Mouse (Mus musculus): ENCODE results near the gene Myo10. TPM values are rescaled to one million over a fixed set of nuclear protein-coding genes. Genes with fewer than 3 reads are reported as not detected.

Gene Myo10
- total RNA-seq, 2 experiments from 2014 or later, result 65.4 to 82.1 TPM

- intact Hi-C loops (cut with DNase I), result no loop called here
Measured at GRCm38 (mm10) chr15:25688424-25689283, 66.3 kb downstream of the Myo10 start.

GRCm38 (mm10) chr15:25689477-25689876 lies 67.2 kb downstream of the Myo10 start:
- intact Hi-C loops (cut with DNase I), result no loop called here
- DNase-seq, result no peak

More at GRCm38 (mm10) chr15:25688424-25689283, 66.3 kb downstream of the Myo10 start:
- DNase-seq, result no peak

GRCm38 (mm10) chr15:25690066-25690745 lies 67.9 kb downstream of the Myo10 start:
- intact Hi-C loops (cut with DNase I), result no loop called here
- DNase-seq, result no peak

GRCm38 (mm10) chr15:25690746-25691105 lies 68.4 kb downstream of the Myo10 start:
- no peak for DNase-seq
- intact Hi-C loops (cut with DNase I), result no loop called here

- intact Hi-C loops (cut with DNase I), result no loop called here
Measured at GRCm38 (mm10) chr15:25692254-25692950, 70.1 kb downstream of the Myo10 start.

GRCm38 (mm10) chr15:25693708-25694107 lies 71.4 kb downstream of the Myo10 start:
- intact Hi-C loops (cut with DNase I), result no loop called here

More at GRCm38 (mm10) chr15:25692254-25692950, 70.1 kb downstream of the Myo10 start:
- peak; percentile 41 to 45 for DNase-seq

GRCm38 (mm10) chr15:25694749-25695148 lies 72.4 kb downstream of the Myo10 start:
- DNase-seq, result no peak
- intact Hi-C loops (cut with DNase I), result no loop called here

More at GRCm38 (mm10) chr15:25693708-25694107, 71.4 kb downstream of the Myo10 start:
- no peak for DNase-seq

- intact Hi-C loops (cut with DNase I), result no loop called here
- DNase-seq, result no peak
Measured at GRCm38 (mm10) chr15:25695253-25695652, 72.9 kb downstream of the Myo10 start.

GRCm38 (mm10) chr15:25695883-25696282 lies 73.6 kb downstream of the Myo10 start:
- intact Hi-C loops (cut with DNase I), result no loop called here
- no peak for DNase-seq

- intact Hi-C loops (cut with DNase I), result no loop called here
- no peak for DNase-seq
Measured at GRCm38 (mm10) chr15:25696660-25697059, 74.3 kb downstream of the Myo10 start.

- intact Hi-C loops (cut with DNase I), result no loop called here
- no peak for DNase-seq
Measured at GRCm38 (mm10) chr15:25699032-25699557, 76.8 kb downstream of the Myo10 start.

- DNase-seq, result no peak
- intact Hi-C loops (cut with DNase I), result no loop called here
Measured at GRCm38 (mm10) chr15:25702602-25703001, 80.3 kb downstream of the Myo10 start.

GRCm38 (mm10) chr15:25704809-25705585 lies 82.7 kb downstream of the Myo10 start:
- intact Hi-C loops (cut with DNase I), result no loop called here
- no peak for DNase-seq

- DNase-seq, result no peak
- intact Hi-C loops (cut with DNase I), result no loop called here
Measured at GRCm38 (mm10) chr15:25706874-25707554, 84.7 kb downstream of the Myo10 start.

- intact Hi-C loops (cut with DNase I), result no loop called here
- no peak for DNase-seq
Measured at GRCm38 (mm10) chr15:25707891-25708290, 85.6 kb downstream of the Myo10 start.

GRCm38 (mm10) chr15:25710876-25711275 lies 88.6 kb downstream of the Myo10 start:
- no peak for DNase-seq
- intact Hi-C loops (cut with DNase I), result no loop called here

GRCm38 (mm10) chr15:25712877-25713276 lies 90.6 kb downstream of the Myo10 start:
- intact Hi-C loops (cut with DNase I), result no loop called here

GRCm38 (mm10) chr15:25713587-25714361 lies 91.4 kb downstream of the Myo10 start:
- intact Hi-C loops (cut with DNase I), result no loop called here
- DNase-seq, result no peak

More at GRCm38 (mm10) chr15:25712877-25713276, 90.6 kb downstream of the Myo10 start:
- DNase-seq, result no peak

Data from heart, postnatal 36 days (tissue).